Mouse (Mus musculus): ENCODE data around the gene Asic4. TPM values are rescaled to one million over a fixed set of nuclear protein-coding genes. Genes with fewer than 3 reads are reported as not detected.

The Asic4 gene
- total RNA-seq, 2 experiments from 2014 or later, result not detected

DNA sequence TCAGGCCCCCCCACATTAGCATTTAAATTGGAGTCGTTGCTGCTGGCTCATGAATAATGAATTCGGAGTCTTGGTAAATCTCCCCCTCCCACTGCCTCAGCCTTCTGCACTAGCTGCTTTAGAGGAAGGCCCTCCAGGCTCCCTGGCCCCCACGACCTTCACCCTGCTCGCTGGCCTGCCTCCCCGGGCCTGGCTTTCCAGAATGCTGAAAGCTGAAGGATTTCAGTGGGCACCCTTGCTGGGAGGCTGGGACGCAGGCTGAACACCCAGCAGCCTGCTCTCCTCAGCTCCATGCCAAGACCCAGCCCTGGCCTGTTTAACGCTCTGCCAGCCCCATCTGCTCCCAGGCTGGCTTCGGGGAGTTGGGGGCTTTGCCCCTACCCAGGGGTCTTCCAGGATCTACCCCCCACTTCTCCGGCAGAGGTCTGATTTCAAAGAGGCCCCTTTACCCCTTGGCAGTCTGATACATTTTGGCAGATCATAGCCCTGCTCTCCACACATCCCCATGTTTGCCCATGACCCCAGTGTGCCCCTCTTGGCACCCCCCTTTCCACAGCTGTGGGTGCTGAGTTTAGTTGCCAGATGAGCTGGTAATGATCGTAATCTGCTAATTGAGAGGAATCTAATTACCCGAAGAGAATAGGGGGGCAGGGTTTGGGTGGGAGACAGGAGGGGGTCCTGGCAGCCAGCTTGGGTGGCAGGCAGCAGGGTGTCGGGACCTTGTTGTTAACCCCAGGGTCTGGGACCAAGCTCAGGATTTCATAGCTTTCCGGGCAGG lies 6.8 kb upstream of the Asic4 start:
- DNase-seq, result no peak

GRCm38 (mm10) chr1:75444208-75444607 lies 6.0 kb upstream of the Asic4 start:
- DNase-seq, result no peak

DNA sequence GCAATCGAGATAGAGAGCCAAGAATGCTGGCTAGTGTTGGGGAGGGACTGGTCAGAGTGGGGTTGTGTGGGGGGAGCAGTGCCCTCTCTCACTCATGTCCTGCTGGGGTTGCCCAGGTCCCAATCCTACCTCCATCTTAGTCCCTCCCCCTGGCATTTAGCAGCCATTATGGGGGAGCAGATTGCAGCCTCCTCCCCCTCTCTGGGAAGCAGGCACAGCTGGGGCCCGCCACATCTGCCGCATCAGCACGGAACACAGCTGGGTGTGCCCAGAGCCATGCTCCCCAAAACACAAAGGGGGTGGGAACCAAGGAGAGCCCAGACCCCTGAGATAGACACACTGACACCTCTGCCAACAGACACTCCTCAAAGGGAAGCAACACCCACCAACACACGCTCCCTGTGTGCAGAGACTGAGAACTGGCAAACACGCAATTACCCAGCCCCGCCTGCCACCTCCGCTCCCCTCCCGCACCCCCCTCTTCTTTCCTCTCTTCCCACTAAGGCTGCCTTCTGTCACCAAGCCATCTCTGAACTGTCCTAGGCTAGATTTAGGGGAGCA lies 5.0 kb upstream of the Asic4 start:
- no peak for DNase-seq

DNA sequence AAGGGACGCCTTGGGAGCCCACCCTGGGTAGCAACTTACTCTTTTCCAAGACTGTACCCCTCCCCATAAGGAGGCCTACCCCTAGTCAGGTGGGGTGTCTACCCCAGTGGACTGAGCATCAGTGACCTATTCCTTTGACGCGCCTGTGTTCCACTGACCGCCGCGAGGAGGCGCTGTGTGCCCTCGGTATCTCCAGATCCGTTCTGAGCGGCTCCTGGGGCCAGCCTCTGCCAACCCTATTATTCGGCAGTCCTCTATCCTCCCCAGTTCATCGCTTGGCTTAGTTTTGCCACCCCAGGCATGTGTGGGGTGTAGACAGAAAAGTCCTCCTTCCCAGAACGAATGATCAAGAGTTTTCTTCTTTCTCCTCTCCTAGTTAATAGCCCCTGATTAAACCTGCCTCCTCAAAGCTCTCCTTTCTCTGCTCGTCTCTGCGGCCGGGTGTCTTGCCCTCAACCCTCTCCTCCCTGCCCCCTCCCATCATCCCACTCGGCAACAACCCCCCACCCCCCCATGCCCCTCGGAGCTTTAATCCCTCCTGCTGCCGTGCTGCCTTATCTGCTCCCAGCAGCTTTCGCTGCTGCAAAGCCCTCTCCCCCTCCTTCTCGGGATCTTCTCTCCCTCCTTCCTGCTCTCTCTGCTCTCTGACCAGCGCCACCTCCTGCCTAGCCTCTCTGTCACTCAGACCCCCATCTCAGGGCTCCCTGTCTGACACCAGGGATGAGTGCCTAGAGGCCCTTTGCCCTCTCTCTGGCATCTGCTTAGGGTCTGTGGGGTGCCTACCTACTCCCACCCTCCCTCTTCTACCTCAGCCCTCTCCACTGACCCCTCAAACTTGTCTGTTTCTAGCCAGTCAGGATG lies 4.3 kb upstream of the Asic4 start:
- DNase-seq, result peak; percentile 87

DNA sequence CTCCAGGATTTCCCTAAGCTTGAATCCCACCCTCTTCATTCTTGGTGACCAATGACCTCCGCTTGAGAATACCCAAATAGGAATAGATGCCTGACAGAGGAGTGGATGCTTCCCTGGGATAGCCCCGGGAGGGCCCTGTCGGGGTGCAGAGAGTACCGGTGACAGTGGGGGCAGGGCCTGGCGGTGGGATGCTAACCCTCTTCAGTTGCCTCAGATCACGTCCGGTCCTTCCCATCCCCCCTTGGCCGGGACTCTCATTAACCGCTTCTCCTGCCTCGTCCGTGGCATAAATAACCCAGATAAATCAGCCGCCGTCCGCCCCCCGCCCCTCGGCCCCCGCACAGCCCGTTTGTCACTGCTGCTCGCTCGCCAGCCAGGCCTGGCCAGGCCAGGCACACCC lies 3.6 kb upstream of the Asic4 start:
- DNase-seq, result no peak

- DNase-seq, result peak; percentile 55
Measured at GRCm38 (mm10) chr1:75447265-75448051, 2.8 kb upstream of the Asic4 start.

GRCm38 (mm10) chr1:75448052-75448431 lies 2.2 kb upstream of the Asic4 start:
- no peak for DNase-seq

- DNase-seq, result no peak
Measured at GRCm38 (mm10) chr1:75448937-75449336, 1.3 kb upstream of the Asic4 start.

GRCm38 (mm10) chr1:75449377-75450135 lies 680 bp upstream of the Asic4 start:
- DNase-seq, result no peak

GRCm38 (mm10) chr1:75451900-75452299 lies 1.7 kb downstream of the Asic4 start:
- no peak for DNase-seq

DNA sequence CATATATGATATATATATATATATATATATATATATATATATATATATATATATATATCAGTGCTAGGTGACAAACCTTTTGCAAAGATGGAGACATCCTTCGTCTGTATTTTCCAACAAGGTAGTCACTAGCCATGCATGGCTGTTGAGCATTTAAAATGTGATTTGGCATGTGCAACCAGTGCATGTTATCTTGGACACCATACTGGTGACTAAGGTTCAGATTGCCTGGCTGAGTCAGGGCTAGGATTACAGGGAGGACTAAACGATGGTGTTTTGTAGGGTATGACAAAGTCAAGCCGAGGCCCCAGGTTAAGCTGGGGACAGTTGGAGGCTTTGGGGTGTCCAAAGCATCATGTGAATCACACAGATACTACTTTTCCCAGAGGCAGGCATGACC lies 5.2 kb downstream of the Asic4 start:
- DNase-seq, result no peak

DNA sequence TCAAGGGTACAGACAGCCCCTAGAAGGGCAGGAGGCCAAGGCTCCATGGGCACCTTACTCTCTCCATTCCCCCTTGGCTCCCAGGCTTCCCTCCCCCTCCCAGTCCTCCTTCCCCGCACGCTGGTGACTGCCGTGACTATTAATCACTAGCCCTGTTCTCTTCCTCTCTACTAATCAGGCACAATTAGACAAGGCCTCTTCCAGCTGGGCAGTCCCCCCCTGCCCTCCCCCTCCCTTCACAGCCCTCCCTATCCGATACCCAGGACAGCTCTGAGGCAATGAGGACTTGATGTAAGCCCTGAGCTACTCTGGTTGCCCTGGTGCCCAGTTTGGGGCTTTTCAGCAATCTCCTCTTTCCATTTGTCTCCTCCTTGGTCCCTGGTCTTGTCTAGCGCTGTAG lies 5.7 kb downstream of the Asic4 start:
- DNase-seq, result no peak

DNA sequence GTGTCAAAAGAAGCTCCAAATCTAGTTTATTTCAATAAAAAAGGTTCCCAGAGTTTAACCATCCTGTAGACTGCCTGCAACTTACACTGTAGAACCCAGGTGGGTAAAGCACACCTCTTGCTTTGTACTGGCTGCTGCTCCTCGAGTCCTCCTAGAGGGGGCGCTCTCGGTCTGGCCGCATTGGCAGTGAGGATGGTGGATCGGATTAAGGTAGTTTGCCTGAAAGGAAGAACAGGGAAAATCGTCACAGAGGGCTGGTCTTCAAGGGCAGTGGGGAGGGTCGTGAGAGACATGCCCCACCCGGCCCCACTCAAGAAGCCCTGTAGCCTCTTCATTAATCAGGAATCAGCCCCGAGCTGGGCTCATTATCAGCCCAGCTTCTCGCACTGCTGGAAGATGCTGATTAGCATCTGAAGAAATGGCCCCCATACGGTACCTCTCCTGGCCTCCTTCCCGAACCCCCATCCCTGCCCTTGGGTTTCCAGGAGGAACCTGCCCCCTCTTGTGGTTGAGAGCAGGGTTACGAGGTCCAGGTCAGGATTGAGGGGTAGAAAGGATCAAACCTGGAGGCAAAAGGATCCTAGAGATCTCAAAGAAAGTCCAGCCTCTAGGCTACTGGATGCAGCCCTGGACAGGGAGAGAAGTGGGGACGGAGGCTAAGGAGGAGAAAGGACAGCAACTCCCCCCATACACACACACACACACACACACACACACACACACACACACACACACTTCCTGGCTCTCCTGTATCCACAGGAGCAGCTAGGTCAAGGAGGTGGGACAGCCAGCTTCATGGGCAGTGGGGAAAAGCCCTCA lies 6.7 kb downstream of the Asic4 start:
- no peak for DNase-seq

- DNase-seq, result no peak
Measured at GRCm38 (mm10) chr1:75457710-75458024, 7.4 kb downstream of the Asic4 start.

GRCm38 (mm10) chr1:75458025-75458788 lies 8.0 kb downstream of the Asic4 start:
- peak; percentile 51 for DNase-seq

- peak; percentile 53 for DNase-seq
Measured at GRCm38 (mm10) chr1:75458789-75459684, 8.8 kb downstream of the Asic4 start.

- no peak for DNase-seq
Measured at GRCm38 (mm10) chr1:75460297-75460696, 10.1 kb downstream of the Asic4 start.

GRCm38 (mm10) chr1:75462636-75463035 lies 12.4 kb downstream of the Asic4 start:
- no peak for DNase-seq

DNA sequence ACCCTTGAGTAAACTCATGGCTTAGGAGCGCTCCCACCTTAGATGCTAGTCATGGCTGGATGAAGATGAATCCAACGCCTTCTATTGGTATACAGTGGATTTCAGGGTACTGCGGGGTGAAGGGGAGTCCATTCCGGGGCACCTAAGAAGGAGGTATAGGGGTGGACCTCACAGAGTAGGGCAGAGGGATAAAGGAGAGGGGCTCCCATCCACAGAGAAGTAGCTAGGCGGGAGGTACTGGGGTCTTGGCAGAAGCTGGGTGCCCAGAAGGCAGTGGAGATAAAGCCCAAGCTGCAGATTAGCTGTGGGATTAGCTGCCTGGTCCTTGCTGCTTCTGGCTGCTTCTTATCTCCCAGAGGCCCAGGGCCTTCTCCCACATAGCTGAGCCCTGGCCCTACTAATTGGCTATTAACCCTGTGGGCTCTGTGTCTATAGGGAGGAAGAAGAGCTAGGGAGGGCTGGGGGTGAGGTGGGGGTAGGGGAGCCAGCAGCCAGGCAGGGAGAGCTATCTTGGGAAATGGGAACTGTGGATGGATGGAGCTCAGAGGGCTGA lies 13.5 kb downstream of the Asic4 start:
- DNase-seq, result no peak

Measured in heart, postnatal 4 days (tissue).